Mouse (Mus musculus) regulatory T cell (primary cell): Measurements from ENCODE around the gene Nkrf.

ENCODE experiments used
- in situ Hi-C: fragments of 300-600 bp; cut with MboI, MseI; formaldehyde crosslinking; loops from one replicate; pipeline ENCODE4 v1.15.1; 2025; ENCODE audit warnings: high pct_unique_total_duplicates

Nkrf gene

DNA sequence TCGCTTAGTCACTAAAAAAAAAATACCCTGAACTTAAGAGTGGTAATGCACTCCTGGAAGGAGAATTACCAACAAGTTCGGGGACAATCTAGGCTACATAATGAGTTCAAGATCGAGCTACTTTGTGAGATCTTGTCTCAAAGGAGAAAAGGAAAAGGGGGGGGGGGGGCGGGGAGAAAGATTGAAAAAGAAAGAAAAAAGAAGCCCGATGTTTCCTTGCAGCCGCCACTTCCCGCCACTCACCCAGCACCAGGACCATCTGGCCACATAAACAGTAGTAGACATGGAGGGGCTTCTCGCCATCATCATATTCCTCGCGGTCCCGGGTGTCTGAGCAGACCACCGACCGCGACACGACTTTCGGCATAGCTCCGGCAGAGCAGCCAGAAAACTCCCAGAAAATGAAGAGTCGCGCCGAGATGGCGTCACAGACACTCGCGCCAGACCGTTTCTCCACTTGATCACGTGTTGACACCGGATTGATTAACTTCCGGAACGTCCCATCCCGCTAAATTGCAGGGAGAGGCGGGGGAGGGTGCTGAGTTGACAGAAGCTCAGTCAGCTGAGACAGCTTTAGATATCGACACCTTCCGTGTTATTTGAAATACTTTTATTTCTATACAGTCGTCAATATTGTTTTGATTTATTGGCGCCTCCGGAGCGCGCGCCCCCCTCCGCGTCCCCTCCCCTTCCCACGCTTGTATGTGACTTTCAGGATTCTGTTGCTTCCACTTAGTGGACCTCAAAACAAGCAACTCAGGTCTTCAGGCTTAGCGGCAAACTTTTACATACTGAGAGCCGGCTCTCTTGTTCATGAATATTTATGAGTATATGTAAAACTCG is 38.7 kb downstream of the Nkrf start:
- in situ Hi-C loops, result no loop called here

DNA sequence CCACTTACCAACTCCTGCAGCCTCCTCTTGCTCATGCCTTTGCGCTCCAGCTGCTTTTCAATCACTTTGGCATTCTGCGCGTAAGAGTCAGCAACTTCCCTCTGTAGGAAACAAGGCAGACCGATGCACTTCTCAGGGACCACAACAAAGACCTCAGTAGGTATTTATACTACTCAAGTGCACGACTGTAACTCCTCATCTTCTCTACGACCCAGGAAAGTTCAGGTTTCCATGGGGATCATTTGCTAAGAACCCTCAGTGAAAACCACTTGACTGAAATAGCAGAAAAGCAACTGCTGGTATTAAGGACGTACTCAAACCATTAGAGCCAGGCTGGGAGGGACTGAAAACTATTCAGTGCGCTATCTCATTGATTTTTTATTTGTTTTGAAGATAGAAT is 50.1 kb downstream of the Nkrf start:
- in situ Hi-C loops, result no loop called here

DNA sequence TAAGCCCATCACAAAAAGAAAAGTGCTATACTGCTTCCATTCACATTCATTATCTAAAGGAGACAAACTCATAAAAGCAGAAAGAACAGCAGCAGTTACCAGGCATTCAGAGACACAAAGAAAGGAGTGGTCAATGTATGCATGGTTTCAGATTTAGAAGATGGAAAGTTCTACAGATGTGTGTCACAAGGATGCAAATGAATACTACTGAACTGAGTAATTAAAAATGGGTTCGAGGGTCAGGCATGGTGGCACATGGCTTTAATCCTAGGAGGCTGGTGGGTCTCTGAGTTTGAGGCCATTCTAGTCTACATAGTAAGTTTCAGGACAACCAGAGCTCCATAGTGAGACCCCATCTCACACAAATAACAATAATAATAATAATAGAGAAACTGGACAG is 55.5 kb downstream of the Nkrf start:
- in situ Hi-C loops, result no loop called here

DNA sequence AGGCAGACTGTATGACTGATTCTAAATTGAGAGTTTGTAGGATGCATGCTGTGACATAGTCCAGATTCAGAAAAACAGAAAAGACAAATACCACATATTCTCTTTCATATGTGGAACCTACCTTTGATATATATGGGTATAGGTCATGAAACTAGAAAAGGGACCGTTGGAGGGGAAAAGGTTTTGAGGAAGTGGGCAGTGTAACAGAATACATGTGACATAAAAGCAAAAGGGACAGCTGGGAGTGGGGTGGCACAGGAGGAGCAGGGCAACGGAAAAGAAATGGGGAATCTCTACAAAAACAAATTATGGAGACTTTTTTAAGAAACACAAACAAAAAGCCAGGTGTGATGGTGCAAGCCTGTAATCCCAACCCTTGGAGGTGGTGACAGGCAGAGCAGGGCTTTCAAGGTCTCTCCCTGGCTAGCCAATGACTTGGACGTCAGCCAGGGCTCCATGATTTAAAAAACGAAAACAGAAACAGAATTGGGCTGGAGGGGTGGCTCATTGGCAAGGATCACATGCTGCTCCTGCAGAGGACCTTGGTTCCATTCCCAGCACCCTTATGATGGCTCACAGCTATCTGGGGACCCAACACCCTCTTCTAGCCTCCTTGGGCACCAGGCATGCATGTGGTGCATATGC is 59.2 kb downstream of the Nkrf start:
- in situ Hi-C loops, result no loop called here

DNA sequence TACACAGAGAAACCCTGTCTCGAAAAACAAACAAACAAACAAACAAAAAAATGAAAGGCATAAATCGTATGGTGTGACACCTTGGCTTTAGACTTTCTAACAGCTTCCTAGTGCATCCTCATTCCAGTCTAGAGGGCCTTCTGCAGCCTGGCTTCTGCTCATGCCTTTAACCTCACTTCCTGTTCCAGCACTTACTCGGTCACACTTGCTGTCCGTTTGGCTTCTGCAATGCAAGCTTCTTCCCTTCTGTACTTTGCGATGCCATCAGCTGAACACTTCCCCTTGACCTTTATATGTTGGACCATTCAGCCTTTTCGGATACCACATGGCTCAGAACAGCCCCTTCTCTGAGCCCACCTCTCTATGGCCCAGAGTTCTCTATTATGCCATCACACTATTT is 61.0 kb downstream of the Nkrf start:
- in situ Hi-C loops, result no loop called here

DNA sequence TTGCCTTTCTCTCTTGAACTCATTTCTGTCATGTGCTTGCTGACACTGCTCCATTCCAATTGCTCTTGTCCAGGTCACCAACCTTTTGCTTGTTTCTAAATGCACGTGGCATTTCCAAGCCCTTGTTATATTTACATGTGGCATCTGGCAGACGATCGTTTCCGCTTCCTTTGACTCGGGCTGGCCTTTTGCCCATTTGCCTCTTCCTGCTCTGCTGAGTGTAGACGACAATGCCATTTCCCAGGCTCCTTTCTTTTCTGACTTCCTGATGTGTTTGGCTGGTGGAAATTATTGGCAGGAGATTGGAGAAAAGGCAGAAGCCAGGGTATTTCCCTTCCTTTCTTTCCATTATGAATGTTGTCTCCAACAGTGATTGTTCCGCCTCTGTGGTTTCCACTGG is 63.3 kb downstream of the Nkrf start:
- in situ Hi-C loops, result no loop called here
